Mouse (Mus musculus): Measurements from ENCODE around the gene Gal3st2c.
"Not testable (repeated sequence)": the region's sequence is repeated elsewhere in the genome, so short reads cannot be mapped to it uniquely, and the experiment has no call there.

Gene Gal3st2c

GRCm38 (mm10) chr1:93990209-93990608 is at the start of gene Gal3st2c:
Gene Gal3st2c (plus strand): TSS chr1:93990509.
- DNase-seq (ENCODE audit: low read depth): not testable (repeated sequence)

GRCm38 (mm10) chr1:93949087-93949486 is 41.2 kb upstream of the Gal3st2c start:
- DNase-seq (ENCODE audit: low read depth): not testable (repeated sequence)

GRCm38 (mm10) chr1:93966489-93966888 is 23.8 kb upstream of the Gal3st2c start:
- DNase-seq (ENCODE audit: low read depth): not testable (repeated sequence)

DNA sequence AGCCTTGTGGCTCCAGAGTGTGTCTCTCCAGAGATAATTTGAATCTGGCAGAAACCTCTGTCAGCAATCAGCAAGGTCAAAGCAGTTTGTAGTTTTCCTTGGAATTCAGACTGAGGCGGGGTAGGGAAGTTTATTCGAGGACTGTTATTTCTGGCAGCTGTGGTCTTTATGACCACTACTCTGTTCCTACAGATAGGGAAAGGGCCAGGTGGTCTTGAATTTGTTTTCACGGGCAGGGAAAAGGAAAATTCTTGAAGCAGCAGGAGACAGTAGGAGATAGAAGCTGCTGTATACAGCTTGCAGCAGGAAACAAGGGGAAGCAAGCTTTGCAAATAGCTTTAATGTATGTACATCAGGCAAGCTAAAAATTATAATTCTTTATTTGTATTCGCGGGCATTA is 19.9 kb upstream of the Gal3st2c start:
- not testable (repeated sequence) for DNase-seq (ENCODE audit: low read depth)

- DNase-seq (ENCODE audit: low read depth): not testable (repeated sequence)
These were observed 19.5 kb upstream of the Gal3st2c start for GRCm38 (mm10) chr1:93970797-93971196.

DNA sequence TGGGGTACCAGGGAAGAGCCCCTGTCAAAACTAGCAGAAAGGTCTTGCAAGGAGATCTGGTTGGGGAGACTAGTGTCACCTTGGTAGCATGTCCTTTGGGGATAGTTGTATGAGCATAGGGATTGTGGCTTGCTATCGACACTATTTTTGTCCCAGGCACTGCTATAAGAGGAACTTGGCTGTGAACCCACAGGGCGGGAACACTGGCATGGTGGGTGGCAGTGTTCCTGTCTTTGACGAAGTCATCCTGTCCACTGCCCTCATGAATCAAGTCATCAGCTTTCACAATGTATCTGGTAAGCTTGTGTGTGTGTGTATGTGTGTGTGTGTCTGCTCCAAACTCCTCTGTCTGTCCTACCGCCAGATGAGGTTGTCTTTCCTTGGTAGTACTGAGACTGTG is 14.5 kb upstream of the Gal3st2c start:
- not testable (repeated sequence) for DNase-seq (ENCODE audit: low read depth)

GRCm38 (mm10) chr1:93978287-93978686 is 12.0 kb upstream of the Gal3st2c start:
- DNase-seq (ENCODE audit: low read depth): not testable (repeated sequence)

- DNase-seq (ENCODE audit: low read depth): not testable (repeated sequence)
These were observed 9.4 kb upstream of the Gal3st2c start for GRCm38 (mm10) chr1:93980932-93981331.

DNA sequence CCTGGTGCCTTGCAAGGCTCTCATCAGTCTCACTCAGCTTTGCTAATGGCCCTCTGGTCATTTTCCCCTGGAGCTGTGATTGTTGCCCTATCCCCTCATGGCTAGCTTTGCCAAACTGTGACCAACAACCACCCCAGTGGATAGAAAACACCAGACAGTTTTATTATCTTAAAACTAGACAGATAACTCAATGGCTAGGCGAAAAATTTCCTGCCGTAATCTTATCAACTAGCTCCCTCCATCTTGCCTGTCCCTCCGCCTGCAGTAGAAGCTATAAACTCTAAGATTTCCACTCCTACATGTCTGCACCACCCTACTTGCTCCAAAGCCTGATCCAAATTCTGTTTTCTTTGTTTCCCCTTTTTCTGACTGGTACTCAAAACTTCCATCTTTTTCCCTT is 4.1 kb upstream of the Gal3st2c start:
- DNase-seq (ENCODE audit: low read depth): no peak

- peak; percentile 28 for DNase-seq (ENCODE audit: low read depth)
These were observed 1.5 kb upstream of the Gal3st2c start for GRCm38 (mm10) chr1:93988786-93989185.

DNA sequence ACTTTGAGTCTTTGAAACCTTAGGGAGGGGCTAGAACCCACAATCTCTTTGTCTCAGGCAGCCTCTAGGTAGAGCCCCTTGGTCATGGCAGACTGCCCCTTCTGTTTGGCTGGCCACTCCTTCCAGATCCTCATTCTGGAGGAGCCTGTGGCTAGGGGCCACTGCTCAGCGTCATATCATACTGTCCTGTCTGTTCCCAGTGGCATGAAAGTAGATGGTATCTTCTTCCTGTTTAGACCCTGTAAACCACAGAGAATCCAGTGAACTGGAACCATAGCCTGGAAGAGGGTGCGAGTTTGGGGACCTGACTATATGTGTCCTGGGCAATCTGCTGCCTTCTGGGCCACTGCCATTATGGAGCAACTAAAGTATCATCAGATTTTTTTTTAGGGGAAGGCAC is 759 bp downstream of the Gal3st2c start:
- DNase-seq (ENCODE audit: low read depth): peak; percentile 70

GRCm38 (mm10) chr1:93991491-93991890 is 1.2 kb downstream of the Gal3st2c start:
- not testable (repeated sequence) for DNase-seq (ENCODE audit: low read depth)

DNA sequence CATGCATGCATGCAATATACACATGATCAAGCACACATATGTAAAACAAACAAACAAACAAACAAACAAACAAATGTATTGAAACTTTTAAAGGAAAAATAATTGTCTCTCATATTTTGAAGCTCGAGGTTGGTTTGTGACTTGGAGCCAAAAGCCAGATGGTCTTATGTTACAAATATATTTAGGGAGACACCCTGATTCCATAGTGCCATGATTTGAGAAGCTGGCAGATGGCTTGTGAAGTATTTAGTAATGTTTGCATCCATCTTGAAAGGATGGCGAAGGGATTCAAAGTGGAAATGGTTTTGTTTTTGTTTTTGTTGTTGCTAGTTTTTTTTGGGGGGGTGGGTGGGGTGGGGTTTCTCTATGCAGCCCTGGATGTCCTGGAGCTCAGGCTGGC is 10.7 kb downstream of the Gal3st2c start:
- DNase-seq (ENCODE audit: low read depth): no peak

- DNase-seq (ENCODE audit: low read depth): not testable (repeated sequence)
These were observed 15.7 kb downstream of the Gal3st2c start for GRCm38 (mm10) chr1:94005954-94006506.

DNA sequence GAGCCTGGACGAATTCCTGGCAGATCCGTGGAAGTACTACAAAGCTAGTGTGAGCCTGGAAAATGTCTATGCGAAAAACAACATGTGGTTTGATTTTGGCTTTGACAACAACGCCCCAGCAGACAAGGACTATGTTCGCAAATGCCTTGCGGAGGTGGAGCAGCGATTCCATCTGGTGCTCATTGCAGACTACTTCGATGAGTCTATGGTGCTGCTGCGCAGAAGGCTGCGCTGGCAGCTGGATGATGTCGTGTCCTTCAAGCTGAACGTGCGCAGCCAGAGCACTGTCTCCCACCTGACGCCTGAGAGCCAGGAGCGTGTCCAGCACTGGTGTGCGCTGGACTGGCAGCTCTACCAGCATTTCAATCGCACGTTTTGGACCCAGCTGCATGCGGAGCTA is 18.5 kb downstream of the Gal3st2c start:
- DNase-seq (ENCODE audit: low read depth): not testable (repeated sequence)

- DNase-seq (ENCODE audit: low read depth): peak; percentile 65
These were observed 21.3 kb downstream of the Gal3st2c start for GRCm38 (mm10) chr1:94011643-94012042.

GRCm38 (mm10) chr1:94020151-94020550 is 29.8 kb downstream of the Gal3st2c start, which contains the start of gene Neu4:
Gene Neu4 (plus strand): TSS chr1:94020451.
- DNase-seq (ENCODE audit: low read depth): no peak

DNA sequence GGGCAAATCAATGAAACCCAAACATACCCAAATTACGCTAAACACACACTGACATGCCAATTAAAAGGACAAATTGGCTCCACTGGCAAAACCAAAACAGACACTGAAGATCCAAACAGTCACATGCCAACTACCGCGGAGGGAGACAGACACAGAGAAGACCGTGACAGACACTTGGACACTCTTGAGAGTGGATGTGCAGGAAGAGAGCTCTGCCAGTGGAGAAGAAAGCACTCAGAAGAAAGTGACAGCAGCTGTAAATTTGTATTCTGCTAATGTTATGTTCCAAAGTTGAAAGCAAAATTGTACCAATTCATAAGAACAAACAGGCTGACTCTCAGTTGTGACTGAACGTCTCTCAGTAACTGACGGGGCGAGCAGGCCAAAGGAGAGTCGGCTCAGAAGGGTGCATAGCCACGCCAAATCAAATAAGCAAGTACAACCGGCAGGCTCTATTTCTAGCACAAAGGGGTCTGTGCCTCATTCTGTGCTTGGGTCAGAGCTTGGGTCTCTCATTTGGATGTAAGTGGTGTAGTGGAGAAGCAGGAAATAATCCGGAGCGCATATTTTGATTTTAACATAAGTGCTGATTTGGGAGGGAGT is 37.3 kb downstream of the Gal3st2c start:
- DNase-seq (ENCODE audit: low read depth): no peak

DNA sequence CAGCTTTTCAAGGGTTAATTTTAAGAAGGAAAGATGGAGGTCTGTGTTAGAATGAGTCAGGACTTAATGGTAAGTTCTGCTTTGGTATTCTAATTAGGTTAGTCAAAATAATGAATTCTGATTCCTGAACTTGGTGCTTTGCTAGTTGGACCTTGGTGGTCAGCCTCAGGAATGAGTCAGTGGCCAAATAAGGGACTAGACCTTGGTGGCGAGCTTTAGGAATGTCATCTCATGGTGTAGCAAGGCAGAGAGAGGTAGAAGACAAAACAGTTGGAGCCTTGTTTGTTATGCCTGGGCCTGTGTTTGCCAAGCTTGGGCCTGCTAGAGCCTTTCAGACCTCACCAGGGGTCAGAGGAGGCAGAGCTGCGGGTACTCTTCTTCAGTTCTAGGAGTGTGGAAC is 38.4 kb downstream of the Gal3st2c start:
- peak; percentile 87 for DNase-seq (ENCODE audit: low read depth)

GRCm38 (mm10) chr1:94033075-94033602 is 42.8 kb downstream of the Gal3st2c start:
- no peak for DNase-seq (ENCODE audit: low read depth)

GRCm38 (mm10) chr1:94034984-94035743 is 44.9 kb downstream of the Gal3st2c start:
- DNase-seq (ENCODE audit: low read depth): peak; percentile 100

GRCm38 (mm10) chr1:94040391-94040790 is 50.1 kb downstream of the Gal3st2c start:
- DNase-seq (ENCODE audit: low read depth): no peak

DNA sequence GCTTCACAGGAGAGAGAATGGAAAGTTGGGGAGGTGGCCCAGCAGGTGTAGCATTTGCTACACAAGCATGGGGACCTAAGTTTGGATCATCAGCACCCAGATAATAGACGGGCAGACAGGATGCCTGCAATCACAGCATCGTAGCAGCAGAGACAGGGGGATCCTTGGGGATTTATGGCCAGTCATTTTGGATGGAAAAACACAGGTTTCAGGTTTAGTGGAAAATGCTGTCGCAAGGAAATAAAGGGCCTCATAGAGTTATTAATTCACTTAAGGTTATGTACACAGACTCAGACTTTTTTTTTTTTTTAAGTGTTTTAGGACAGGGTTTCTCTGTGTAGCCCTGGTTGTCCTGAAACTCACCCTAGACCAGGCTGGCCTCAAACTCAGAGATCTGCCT is 55.2 kb downstream of the Gal3st2c start:
- no peak for DNase-seq (ENCODE audit: low read depth)

Measured in 416B (cell line).